Mouse (Mus musculus): ENCODE measurements around the gene Limk1. TPM values are rescaled to one million over a fixed set of nuclear protein-coding genes. Genes with fewer than 3 reads are reported as not detected.

Limk1 gene
- total RNA-seq (2023) = 10 to 100 TPM in 1 of 2 experiments, 1 to 10 TPM in 1; 8.6 to 10.3 TPM

GRCm38 (mm10) chr5:134688086-134688717 lies at the start of gene Limk1:
Gene Limk1 (minus strand): TSS chr5:134688598.

GRCm38 (mm10) chr5:134639269-134639682 lies 49.1 kb downstream of the Limk1 start, which contains the start of gene Eif4h:
Gene Eif4h (minus strand): TSS chr5:134639490.

GRCm38 (mm10) chr5:134614802-134615201 lies 73.6 kb downstream of the Limk1 start, which contains the start of gene Lat2:
Gene Lat2 (minus strand): TSS chr5:134615025.

Other genes with a start within 250 kb of the Limk1 start
- 10 to 100 TPM; 11.2 to 12.8 TPM for gene Gtf2ird1, start 231.9 kb downstream of the Limk1 start, total RNA-seq (2023)
- 1 to 10 TPM; 7.6 to 8.8 TPM for gene Clip2, start 136.2 kb downstream of the Limk1 start, total RNA-seq (2023)
- gene Syna, start 128.4 kb downstream of the Limk1 start, total RNA-seq (2023) = not detected
- gene Rfc2, start 107.2 kb downstream of the Limk1 start, total RNA-seq (2023) = 100 to 1,000 TPM in 1 of 2 experiments, 10 to 100 TPM in 1; 93.0 to 105 TPM
- 10 to 100 TPM; 35.1 to 40.0 TPM for gene Lat2, start 73.6 kb downstream of the Limk1 start, total RNA-seq (2023)
- gene Eif4h, start 49.1 kb downstream of the Limk1 start, total RNA-seq (2023) = 100 to 1,000 TPM; 169 to 182 TPM
- not detected for gene Eln, start 58.7 kb upstream of the Limk1 start, total RNA-seq (2023)
- not detected for gene Tmem270, start 218.1 kb upstream of the Limk1 start, total RNA-seq (2023)
- gene Cldn13, start 226.9 kb upstream of the Limk1 start, total RNA-seq (2023) = 10 to 100 TPM; 23.0 to 34.6 TPM
- gene Mettl27, start 243.8 kb upstream of the Limk1 start, total RNA-seq (2023) = 1 to 10 TPM; 1.3 to 6.4 TPM